Mouse (Mus musculus) cerebellum, adult (tissue): ENCODE results near the gene Morn1.

Source experiments
- ATAC-seq: cut with Nextera tagmentation; 2 replicates; pipeline ENCODE4 v1.9.2; 2017; ENCODE audit warnings: mild to moderate bottlenecking, moderate library complexity, mixed read lengths; ENCODE audit not compliant: insufficient number of reproducible peaks, low FRiP score, low TSS enrichment

Gene Morn1

DNA sequence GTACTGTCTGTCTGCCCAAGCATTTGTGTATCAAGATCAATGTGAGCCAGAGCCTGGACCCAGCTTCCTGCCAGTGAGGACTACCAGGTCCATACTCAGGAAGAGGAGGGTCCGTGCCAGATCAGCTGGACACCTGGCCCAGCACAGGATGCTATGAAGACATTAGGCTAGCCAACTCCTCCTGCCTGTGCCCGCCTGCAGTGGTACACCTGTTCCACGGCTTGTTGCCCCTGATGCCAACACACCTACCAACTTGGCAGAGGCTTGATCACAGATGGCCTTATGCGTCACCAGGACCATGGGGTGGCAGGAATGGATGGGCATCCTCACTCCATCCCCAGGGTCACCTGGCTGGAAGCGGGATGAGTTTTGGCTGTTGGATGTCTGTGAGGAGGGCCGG is 66.1 kb downstream of the Morn1 start:
- ATAC-seq: peak; percentile 86

- ATAC-seq: no peak
Measured at GRCm38 (mm10) chr4:155153389-155154072, 67.2 kb downstream of the Morn1 start.

GRCm38 (mm10) chr4:155154986-155155385 is 68.6 kb downstream of the Morn1 start:
- ATAC-seq: no peak

DNA sequence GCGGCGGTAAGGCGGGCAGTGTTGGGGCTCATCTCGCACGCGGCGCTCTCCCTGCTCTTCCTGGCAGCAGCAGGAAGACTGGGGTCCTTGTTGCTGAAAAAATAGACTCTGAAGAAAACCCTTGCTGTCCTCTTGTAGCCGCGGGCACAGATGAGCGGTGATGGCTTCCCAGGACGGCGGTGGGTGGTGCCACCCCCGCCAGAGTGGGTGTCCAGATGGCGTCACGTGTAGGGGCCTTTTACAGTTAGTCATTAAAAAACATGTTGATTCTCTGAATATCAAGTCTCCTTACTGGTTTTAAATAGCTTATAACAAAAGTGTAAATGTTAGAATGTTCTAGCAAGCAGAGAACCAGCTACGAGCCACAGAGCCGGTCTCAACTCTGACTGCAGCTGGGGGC is 70.4 kb downstream of the Morn1 start:
- no peak for ATAC-seq

GRCm38 (mm10) chr4:155157871-155158542 is 71.6 kb downstream of the Morn1 start:
- ATAC-seq: no peak

DNA sequence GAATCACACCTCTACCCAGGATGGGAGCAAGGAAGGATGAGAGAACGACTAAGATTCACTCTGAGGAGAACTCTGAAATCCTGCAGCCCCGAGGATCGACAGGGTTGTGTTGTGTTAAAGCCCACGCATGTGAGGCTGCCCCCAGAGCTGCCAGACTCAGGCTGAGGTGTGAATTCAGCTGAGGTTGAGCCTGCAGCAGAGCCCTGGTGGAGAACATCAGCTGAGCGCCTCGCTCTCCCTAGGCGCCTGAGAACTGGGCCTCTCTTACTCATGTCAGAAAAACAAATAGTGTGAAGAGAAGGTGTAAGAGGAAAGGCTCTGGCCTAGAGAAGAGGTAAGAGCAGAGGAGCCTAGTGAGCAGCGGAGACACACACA is 72.2 kb downstream of the Morn1 start:
- no peak for ATAC-seq

DNA sequence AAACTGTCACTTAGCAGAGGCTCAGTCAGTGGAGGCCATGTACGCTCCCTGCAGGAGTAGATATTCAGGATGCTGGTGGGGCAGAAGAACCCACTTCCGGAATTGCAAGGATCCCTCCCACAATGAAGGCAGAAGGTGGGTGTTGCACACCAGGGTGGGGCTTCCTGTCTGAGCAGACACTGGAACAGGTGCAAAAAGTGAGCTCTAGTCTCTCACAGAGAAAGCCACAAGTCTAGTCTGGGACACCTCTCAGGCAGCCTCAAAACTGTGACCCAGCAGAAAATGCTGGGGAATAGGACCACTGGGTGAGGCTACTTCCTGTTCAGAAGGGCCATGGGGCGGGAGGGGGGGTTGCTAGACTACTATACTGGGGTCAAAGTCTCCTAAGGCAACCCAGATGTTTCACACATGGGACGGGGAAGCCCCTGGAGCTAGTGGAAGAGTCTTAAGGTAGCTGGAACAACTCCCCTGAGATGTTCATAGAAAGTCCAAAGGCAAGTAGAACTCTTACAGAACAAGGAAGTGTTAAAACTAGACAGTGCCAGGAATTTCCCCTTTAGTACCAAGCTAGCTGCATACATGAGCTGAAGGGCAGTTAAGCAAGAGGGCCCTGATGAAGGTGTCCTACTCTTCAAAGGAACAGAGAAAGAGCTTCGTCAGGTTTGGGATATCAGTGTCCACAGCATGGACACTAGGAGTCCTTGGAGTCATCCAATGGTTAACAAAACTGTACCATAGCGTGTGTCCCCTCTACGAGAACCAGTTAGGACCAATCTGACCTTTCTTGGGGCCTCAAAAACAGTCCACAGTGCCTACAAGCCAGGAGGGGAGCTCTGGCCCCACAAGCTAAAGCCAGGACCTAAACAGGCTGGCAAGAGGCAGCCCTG is 76.3 kb downstream of the Morn1 start:
- ATAC-seq: no peak

DNA sequence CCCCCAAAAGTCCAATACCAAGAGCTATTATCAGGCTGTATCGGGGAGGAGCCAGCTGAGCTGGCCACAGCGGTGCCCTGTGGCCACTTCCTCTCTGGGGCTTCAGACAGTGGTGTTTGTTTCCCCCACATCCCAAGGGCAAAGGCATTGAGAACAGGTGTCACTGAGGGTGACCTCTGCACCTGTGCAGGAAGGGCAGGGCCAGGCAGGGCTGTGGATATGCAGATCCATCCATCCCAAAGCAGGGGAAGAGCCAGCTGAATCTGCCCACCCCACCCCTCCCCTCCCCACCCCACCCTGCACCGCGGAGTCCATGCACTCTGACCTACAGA is 76.9 kb downstream of the Morn1 start:
- ATAC-seq: no peak

- ATAC-seq: no peak
Measured at GRCm38 (mm10) chr4:155163685-155164084, 77.3 kb downstream of the Morn1 start.

DNA sequence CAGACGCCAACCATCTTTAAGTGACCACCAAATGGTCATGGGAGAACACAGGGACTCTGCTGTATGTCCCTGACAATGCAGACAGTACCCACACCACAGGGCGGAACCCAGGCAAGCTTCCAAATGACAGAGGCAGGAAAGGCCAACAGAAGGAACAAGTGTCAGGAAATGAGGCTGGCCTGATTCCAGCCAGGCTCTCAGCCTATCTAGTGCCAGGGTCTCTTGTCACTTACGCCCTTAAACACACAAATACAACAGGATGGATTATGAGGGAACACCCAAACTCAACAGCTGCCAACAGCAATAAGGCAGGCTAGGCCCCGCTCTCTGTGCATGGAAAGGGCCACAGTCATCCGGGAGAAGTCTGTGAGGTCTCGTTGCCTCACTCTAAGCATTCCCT is 78.2 kb downstream of the Morn1 start:
- no peak for ATAC-seq

DNA sequence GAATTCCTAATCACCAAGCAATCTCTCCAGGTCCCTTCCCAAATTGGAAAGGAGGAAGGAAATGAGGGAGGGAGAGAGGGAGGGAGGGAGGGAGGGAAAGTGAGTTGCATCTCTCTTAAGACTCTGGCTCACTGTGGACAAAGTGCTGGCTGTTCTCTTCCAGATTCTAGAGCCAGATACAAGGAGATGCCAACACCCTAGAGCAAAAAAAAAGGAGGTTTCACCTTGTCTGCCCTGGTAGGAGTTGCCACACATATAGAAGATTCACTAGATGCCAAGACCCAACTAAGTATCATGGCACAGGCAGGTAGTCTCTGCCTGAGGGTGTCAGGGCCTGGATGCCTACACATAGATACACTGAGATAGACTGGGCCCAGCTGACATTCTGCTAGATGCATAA is 79.5 kb downstream of the Morn1 start:
- ATAC-seq: no peak

- ATAC-seq: no peak
Measured at GRCm38 (mm10) chr4:155168835-155169252, 82.5 kb downstream of the Morn1 start.

GRCm38 (mm10) chr4:155170614-155171212 is 84.3 kb downstream of the Morn1 start:
- no peak for ATAC-seq

DNA sequence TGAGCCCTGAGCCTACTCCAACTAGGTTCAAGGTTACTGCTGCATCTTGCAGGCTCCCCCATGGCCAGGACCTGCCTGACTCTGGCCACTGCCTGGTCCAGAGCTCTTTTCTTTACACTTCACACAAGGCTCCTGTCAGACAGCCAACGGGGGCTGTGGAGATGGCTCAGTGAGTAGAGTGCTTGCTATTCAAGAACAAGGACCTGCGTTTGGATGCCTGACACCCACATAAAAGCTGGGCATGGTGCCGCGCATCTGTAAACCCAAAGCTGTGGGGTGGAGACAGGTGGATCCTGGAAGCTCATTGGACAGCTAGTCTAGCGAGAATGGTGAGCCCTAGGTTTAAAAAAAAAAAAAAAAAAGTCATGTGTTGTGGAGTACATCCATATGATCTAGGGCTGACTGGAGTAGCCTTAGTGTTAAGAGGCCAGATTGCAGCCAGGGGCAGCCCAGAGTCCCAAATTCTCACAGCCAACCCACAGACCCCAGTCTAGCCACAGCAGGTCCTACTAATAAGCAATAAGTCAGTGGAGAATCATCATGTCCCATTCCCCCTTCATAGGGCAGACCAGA is 85.7 kb downstream of the Morn1 start:
- no peak for ATAC-seq

DNA sequence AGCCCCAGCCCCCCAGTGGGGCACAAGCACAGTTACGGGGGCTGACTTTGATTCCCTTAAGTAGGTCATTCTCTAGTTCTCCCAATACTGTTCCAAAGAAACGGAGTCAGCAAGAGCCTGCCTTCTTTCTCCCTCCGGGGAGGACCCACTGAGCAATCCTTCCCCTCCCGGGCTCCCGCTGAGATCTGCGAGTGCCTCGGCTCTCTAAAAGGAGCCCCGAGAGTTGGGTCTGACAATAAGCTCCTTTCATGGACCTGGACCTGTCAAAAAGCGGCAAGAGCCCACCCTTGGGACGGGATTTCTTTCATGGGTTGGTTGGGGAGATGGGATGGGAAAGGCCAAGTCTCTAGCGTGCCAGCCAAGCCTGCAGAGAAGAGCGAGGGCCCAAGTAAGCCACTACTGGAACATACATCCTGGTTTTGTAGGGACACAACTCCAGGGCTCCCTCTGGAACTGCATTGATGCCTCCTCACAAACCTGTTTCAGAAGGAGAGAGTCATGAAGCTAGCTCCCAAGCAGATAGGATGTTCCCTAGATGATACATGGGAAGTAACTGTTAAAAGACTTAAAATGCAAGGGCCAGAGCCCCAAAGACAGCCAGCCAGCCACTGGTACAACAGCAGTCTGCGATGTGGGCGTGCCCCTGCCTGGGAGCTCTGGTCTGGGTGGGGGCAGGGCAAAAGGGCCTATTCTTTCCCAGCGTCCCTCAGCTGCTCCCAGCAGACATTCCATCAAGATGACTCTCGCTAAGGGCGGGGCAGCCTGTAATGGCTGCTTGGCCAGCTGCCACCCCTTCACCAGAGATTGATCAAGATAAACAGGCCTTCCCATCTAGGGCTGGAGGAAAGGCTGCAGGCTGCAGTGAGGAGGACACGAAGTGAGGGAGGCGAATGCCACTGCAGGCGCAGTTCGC is 86.8 kb downstream of the Morn1 start:
- ATAC-seq: no peak

DNA sequence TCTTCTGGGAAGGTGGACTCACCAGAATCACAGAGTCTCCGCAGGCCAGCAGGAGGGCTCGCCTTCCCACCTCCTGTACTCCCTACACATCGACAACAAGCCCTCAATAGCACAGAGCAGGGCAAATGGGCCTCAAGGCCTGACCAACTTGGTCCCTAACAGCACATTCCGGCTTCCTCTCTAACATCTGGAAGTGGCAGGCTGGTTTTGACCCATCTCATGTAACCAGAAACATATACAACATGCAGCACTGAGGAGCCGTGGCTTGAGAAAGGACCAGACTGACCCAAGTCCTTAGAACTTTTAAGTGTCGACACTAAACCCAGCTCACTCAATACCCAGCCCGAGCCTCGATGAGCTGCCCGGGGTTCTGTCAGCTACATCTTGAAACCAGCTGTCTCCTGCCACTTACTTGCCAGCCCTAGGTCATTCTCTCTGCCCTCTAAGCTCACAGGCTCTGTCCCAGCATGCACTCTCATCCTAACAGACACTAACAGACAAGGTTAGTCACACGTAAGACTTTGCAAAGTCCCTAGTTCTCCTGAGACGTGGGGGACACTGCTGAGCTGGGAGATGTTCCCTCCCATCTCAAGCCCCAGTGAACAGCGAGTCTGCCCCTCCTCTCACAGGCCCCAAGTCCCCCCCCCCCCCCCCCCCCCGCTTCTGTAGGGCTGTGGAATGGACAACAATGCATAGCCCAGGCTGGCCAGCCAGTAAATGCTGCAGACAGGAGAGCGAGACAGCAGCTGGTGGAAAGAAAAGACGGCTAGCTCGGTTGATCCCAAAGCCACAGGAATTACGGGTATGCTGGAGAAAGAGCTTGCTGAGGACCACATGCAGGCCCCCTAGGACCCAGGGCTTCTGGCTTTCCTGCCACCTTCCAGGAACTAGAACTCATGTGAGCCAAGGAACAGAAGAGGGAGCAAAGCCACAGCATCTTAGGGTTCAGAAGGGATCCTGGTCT is 87.7 kb downstream of the Morn1 start:
- no peak for ATAC-seq

GRCm38 (mm10) chr4:155176210-155176609 is 89.8 kb downstream of the Morn1 start:
- ATAC-seq: 0 out of 2 replicates have a peak, but pooled peaks have one; percentile 34

DNA sequence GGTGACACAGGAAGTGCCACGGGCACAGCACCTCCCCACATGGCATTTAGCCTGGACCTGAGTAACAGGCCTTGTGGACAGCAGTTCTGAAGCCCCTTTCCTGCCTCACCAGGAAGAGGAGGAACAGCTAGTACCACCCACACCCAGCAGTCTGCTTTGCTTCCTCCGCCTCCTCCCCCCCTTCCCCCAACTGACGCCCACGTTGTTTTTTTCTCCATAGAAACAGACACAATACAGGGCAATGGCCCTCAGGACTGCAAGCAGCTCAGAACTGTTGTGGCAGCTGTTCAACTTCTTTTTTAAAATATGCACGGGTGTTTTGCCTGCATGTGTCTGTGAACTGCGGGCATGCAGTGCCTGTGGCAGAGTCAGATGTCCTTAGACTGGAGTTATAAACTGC is 91.9 kb downstream of the Morn1 start:
- no peak for ATAC-seq
